Mouse (Mus musculus): ENCODE data around the gene Dhx8.

The Dhx8 gene

GRCm38 (mm10) chr11:101756616-101757015, 23.9 kb downstream of the Dhx8 start:
- no peak for DNase-seq (ENCODE audit: low spot score in 2 of 2)

GRCm38 (mm10) chr11:101757366-101757765, 24.6 kb downstream of the Dhx8 start:
- DNase-seq (ENCODE audit: low spot score in 2 of 2): no peak

GRCm38 (mm10) chr11:101758431-101758830, 25.7 kb downstream of the Dhx8 start:
- no peak for DNase-seq (ENCODE audit: low spot score in 2 of 2)

GRCm38 (mm10) chr11:101759530-101759929, 26.8 kb downstream of the Dhx8 start:
- DNase-seq (ENCODE audit: low spot score in 2 of 2): no peak

- no peak for DNase-seq (ENCODE audit: low spot score in 2 of 2)
Measured at GRCm38 (mm10) chr11:101763723-101764122, 31.0 kb downstream of the Dhx8 start.

GRCm38 (mm10) chr11:101764546-101764945, 31.8 kb downstream of the Dhx8 start:
- DNase-seq (ENCODE audit: low spot score in 2 of 2): no peak

GRCm38 (mm10) chr11:101767326-101767725, 34.6 kb downstream of the Dhx8 start:
- DNase-seq (ENCODE audit: low spot score in 2 of 2): no peak

- DNase-seq (ENCODE audit: low spot score in 2 of 2): no peak
Measured at GRCm38 (mm10) chr11:101768721-101769120, 36.0 kb downstream of the Dhx8 start.

- no peak for DNase-seq (ENCODE audit: low spot score in 2 of 2)
Measured at GRCm38 (mm10) chr11:101770266-101770665, 37.5 kb downstream of the Dhx8 start.

GRCm38 (mm10) chr11:101772027-101772426, 39.3 kb downstream of the Dhx8 start:
- no peak for DNase-seq (ENCODE audit: low spot score in 2 of 2)

- no peak for DNase-seq (ENCODE audit: low spot score in 2 of 2)
Measured at GRCm38 (mm10) chr11:101772449-101772848, 39.7 kb downstream of the Dhx8 start.

- DNase-seq (ENCODE audit: low spot score in 2 of 2): no peak
Measured at GRCm38 (mm10) chr11:101776846-101777245, 44.1 kb downstream of the Dhx8 start.

- DNase-seq (ENCODE audit: low spot score in 2 of 2): no peak
Measured at GRCm38 (mm10) chr11:101783135-101783534, 50.4 kb downstream of the Dhx8 start.

- DNase-seq (ENCODE audit: low spot score in 2 of 2): no peak
Measured at GRCm38 (mm10) chr11:101783584-101783983, 50.9 kb downstream of the Dhx8 start.

- no peak for DNase-seq (ENCODE audit: low spot score in 2 of 2)
Measured at GRCm38 (mm10) chr11:101784072-101784471, 51.4 kb downstream of the Dhx8 start.

- DNase-seq (ENCODE audit: low spot score in 2 of 2): peak in 1 of 2 experiments; percentile 27
Measured at GRCm38 (mm10) chr11:101784488-101785142, 51.9 kb downstream of the Dhx8 start.

- peak; percentile 69 to 83 for DNase-seq (ENCODE audit: low spot score in 2 of 2)
Measured at GRCm38 (mm10) chr11:101785143-101785851, 52.6 kb downstream of the Dhx8 start, which contains the start of gene Etv4. TSS of gene Etv4 (minus strand) at chr11:101785371.

GRCm38 (mm10) chr11:101785852-101786205, 53.1 kb downstream of the Dhx8 start:
- DNase-seq (ENCODE audit: low spot score in 2 of 2): no peak

- DNase-seq (ENCODE audit: low spot score in 2 of 2): no peak
Measured at GRCm38 (mm10) chr11:101786651-101787050, 53.9 kb downstream of the Dhx8 start.

GRCm38 (mm10) chr11:101787432-101787831, 54.7 kb downstream of the Dhx8 start:
- DNase-seq (ENCODE audit: low spot score in 2 of 2): no peak

GRCm38 (mm10) chr11:101790811-101791526, 58.2 kb downstream of the Dhx8 start:
- no peak for DNase-seq (ENCODE audit: low spot score in 2 of 2)

GRCm38 (mm10) chr11:101797355-101797754, 64.6 kb downstream of the Dhx8 start:
- DNase-seq (ENCODE audit: low spot score in 2 of 2): no peak

- no peak for DNase-seq (ENCODE audit: low spot score in 2 of 2)
Measured at GRCm38 (mm10) chr11:101798083-101798482, 65.4 kb downstream of the Dhx8 start.

Measured in frontal cortex, postnatal 25 days (tissue).